Mouse (Mus musculus): Measurements from ENCODE around the gene Cyp2f2. TPM values are rescaled to one million over a fixed set of nuclear protein-coding genes. Genes with fewer than 3 reads are reported as not detected.

Cyp2f2 gene
- polyA plus RNA-seq, 1 experiment from 2014 or later: not detected

DNA sequence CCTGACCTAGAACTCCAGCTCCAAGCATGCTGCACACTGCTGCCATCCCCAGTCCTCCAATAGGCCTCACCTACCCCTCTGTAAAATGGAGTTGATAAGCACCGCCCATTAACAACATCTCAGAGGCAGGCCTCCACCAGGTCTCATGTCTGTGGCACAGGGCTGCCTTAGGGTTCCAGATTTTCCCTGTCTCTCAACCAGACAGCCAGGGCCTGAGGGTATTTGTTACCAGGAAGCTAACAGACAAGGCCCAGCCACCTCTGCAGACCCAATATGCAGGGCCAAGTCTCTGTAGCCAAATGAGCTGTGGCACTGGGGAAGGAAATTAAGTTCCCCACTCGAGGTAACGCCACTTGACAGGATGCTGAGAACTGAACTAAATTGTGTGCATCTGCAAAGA lies 41.2 kb downstream of the Cyp2f2 start:
- Histone ChIP-seq H3K4me1 (ENCODE audit: control insufficient read depth, insufficient read depth, low read length) (peaks cover 56% of the 10 kb centered on the region), H3K4me3 (ENCODE audit: low read depth, low read length) (no peak overlapping the region), H3K9ac (replicated peaks; ENCODE audit: low read depth, low read length) (no peak overlapping the region), H3K4me2 (ENCODE audit: low read depth, low read length) (no peak overlapping the region), H3K36me3 (ENCODE audit: control insufficient read depth, insufficient read depth, low read length) (peaks cover 29% of the 10 kb centered on the region), H3K9me3 (ENCODE audit: control insufficient read depth, low read length) (no peaks in the 10 kb centered on the region), H3K27me3 (ENCODE audit: control insufficient read depth, insufficient read depth, low read length) (no peaks in the 10 kb centered on the region), H3K27ac (ENCODE audit: low read depth, low read length) (no peak overlapping the region)
- ATAC-seq (ENCODE audit: low read depth): no peak
- 86% methylated on average over 3 of the region's 3 CpGs for WGBS

DNA sequence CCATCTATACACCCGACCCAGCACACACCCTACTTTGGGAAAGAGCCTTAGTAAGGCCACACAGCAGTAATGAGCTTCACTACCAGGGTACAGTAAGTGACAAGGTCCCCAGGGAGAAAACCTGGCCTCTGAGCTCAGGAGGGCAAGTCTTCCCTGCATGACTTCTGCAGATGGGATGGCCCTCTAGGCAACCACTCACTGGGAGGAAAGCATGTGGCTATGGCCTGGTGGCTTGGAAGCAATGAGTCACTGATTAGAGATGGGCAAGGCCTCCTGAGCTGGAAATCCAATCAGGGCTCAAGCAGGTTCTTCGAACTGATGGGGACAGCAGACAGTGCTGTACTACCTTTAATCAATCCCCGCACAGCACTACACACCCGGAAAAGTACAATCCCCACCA lies 42.0 kb downstream of the Cyp2f2 start:
- Histone ChIP-seq H3K9me3 (ENCODE audit: control insufficient read depth, low read length) (no peaks in the 10 kb centered on the region), H3K27ac (ENCODE audit: low read depth, low read length) (no peak overlapping the region), H3K9ac (replicated peaks; ENCODE audit: low read depth, low read length) (no peak overlapping the region), H3K4me2 (ENCODE audit: low read depth, low read length) (no peak overlapping the region), H3K27me3 (ENCODE audit: control insufficient read depth, insufficient read depth, low read length) (no peaks in the 10 kb centered on the region), H3K4me1 (ENCODE audit: control insufficient read depth, insufficient read depth, low read length) (peaks cover 56% of the 10 kb centered on the region), H3K4me3 (ENCODE audit: low read depth, low read length) (no peak overlapping the region), H3K36me3 (ENCODE audit: control insufficient read depth, insufficient read depth, low read length) (peaks cover 29% of the 10 kb centered on the region)
- no peak for ATAC-seq (ENCODE audit: low read depth)
- 88% methylated on average over 4 of the region's 4 CpGs for WGBS

DNA sequence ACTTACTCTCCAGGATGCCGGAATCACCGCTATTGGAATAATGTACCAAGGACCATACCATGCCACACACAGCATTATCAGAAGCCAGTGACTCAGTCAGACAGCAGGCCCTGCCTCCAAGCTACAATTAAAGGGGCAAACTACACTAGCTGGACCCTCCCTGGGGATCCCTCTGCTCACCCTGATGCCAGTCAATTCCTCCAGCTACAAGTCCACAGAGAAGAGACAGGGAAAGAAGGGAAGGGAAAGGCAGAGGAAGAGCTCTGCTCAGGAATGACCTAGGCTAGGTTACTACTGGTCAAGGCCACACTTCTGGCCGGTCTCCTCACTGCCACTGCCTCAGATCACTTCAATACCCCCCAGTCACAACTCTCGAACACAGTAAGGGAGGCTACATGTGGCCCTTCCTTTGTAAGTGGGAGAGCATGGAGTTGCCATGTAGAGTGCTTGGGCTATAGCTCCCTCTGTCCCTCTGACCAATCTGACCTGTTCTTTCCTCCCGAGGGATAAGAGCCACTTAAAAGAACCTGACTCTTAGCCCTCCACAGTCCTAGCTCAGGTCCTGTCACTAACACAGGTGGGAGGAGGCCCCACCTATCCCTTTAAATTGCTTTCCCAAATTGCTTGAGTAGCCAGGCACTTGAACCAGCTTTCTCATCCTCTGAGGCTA lies 43.2 kb downstream of the Cyp2f2 start:
- 92% methylated on average over 5 of the region's 5 CpGs for WGBS
- H3K36me3 ChIP-seq (ENCODE audit: control insufficient read depth, insufficient read depth, low read length): peaks cover 22% of the 10 kb centered on the region
- peaks cover 61% of the 10 kb centered on the region for H3K4me1 ChIP-seq (ENCODE audit: control insufficient read depth, insufficient read depth, low read length)
- peak overlapping the region; percentile 73 for H3K4me2 ChIP-seq (ENCODE audit: low read depth, low read length)
- no peak overlapping the region for H3K27ac ChIP-seq (ENCODE audit: low read depth, low read length)
- H3K4me3 ChIP-seq (ENCODE audit: low read depth, low read length): peak overlapping the region; percentile 6; the same call in 1 of the 2 replicates
- H3K9me3 ChIP-seq (ENCODE audit: control insufficient read depth, low read length): no peaks in the 10 kb centered on the region
- H3K9ac ChIP-seq (replicated peaks; ENCODE audit: low read depth, low read length): peak overlapping the region; percentile 37
- H3K27me3 ChIP-seq (ENCODE audit: control insufficient read depth, insufficient read depth, low read length): no peaks in the 10 kb centered on the region
- no peak for ATAC-seq (ENCODE audit: low read depth)

DNA sequence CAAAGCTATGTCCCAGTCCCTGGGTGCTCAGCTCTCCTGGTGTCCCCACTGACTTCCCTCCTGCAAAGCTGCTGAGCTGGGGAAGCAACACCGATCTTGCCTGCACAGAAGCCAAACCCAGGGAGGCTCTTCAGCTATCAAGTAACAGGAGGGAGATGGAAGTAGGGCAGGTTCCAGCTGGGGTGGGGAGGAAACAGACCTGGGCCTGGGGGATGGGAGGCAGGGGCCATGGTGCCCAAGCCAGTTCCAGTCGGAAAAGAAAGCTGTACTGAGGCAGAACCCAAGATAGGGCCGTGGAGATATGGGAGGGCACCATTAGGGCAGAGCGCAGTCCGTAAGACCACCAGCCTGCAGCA lies 43.7 kb downstream of the Cyp2f2 start:
- peak overlapping the region; percentile 73 for H3K4me2 ChIP-seq (ENCODE audit: low read depth, low read length)
- peak overlapping the region; percentile 37 for H3K9ac ChIP-seq (replicated peaks; ENCODE audit: low read depth, low read length)
- no peak overlapping the region for H3K27ac ChIP-seq (ENCODE audit: low read depth, low read length)
- peaks cover 61% of the 10 kb centered on the region for H3K4me1 ChIP-seq (ENCODE audit: control insufficient read depth, insufficient read depth, low read length)
- H3K27me3 ChIP-seq (ENCODE audit: control insufficient read depth, insufficient read depth, low read length): no peaks in the 10 kb centered on the region
- WGBS: 81% methylated on average over 5 of the region's 5 CpGs
- H3K4me3 ChIP-seq (ENCODE audit: low read depth, low read length): peak overlapping the region; percentile 6; the same call in 1 of the 2 replicates
- H3K9me3 ChIP-seq (ENCODE audit: control insufficient read depth, low read length): no peaks in the 10 kb centered on the region
- peaks cover 17% of the 10 kb centered on the region for H3K36me3 ChIP-seq (ENCODE audit: control insufficient read depth, insufficient read depth, low read length)
- no peak for ATAC-seq (ENCODE audit: low read depth)

DNA sequence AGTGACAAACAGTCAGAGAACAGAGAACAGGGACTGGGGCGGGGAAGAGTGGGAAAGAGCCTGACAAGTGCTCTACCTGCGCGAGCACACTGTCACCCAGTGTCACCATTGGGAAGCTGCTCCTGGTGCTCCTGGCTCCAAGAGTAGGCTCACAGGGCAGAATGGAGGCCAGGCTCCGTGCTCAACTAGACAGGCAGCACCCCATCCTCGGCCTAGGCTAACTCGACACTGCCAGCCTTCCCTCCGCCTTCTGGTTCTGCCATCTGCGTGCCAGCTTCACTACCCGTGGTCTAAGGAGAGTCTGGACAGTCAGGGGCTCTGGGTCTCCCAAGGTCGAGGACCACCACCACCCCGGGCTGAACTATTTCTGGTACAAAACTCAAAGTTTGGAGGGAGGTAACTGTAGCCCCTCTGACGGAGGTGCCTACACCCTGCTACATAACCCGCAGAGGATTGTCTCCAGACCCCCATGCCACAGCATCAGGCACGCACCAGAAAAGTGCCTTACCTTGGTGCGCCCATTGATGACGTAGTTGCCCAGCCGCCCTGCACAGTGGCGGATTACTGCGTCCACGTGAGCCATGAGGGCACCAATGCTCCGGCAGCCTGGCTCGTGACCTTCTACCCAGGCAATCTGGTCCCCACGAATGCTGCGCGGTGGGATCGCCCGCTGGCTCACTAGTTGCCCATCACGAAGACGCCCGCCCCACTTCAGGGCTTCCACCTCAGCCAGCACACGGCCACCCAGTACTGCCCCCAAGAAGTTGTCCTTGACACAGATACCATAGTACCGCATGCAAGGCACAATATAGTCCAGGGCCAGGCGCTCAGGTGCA lies 44.6 kb downstream of the Cyp2f2 start:
- WGBS: 83% methylated on average over 32 of the region's 33 CpGs
- peaks cover 61% of the 10 kb centered on the region for H3K4me1 ChIP-seq (ENCODE audit: control insufficient read depth, insufficient read depth, low read length)

DNA sequence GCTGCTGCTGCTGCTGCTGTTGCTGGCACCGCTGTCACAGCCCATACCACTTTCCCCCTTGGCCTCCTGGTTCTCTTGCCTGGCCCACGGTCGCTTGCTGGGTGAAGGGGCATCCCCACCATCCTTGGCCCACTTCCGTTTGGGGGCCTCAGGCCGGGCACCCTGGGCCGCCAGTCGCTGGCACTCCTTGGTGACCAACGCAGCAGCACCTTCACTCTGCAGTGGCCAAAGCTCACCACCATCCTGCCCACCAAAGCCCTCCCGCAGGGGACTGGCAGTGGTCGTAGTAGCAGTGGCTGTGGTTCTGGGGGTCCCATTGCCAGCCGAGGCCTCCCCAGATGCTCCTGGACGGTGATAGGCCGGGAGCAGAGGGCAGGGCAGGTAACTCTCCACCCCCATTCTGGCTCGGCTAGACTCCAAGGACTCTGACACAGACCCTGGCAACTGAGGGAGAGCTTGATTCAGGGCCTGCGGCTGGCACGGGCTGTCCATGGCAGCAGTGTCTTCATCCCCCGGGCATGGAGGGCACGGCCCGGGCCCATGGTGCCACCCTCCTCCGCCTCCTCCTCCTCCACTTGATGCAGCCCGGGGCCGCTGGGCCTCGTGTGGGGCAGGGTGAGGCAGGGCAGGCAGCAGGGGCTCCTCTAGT lies 45.4 kb downstream of the Cyp2f2 start:
- Histone ChIP-seq H3K4me3 (ENCODE audit: low read depth, low read length) (peak overlapping the region; percentile 70), H3K27me3 (ENCODE audit: control insufficient read depth, insufficient read depth, low read length) (no peaks in the 10 kb centered on the region), H3K9me3 (ENCODE audit: control insufficient read depth, low read length) (no peaks in the 10 kb centered on the region), H3K9ac (replicated peaks; ENCODE audit: low read depth, low read length) (peak overlapping the region; percentile 78), H3K36me3 (ENCODE audit: control insufficient read depth, insufficient read depth, low read length) (peaks cover 2% of the 10 kb centered on the region; the same call in 1 of the 2 replicates), H3K4me2 (ENCODE audit: low read depth, low read length) (peak overlapping the region; percentile 73), H3K4me1 (ENCODE audit: control insufficient read depth, insufficient read depth, low read length) (peaks cover 57% of the 10 kb centered on the region), H3K27ac (ENCODE audit: low read depth, low read length) (no peak overlapping the region)
- WGBS: 67% methylated on average over 23 of the region's 23 CpGs
- ATAC-seq (ENCODE audit: low read depth): peak; percentile 5; the same call in 1 of the 2 replicates

More for the DNA sequence above, 44.6 kb downstream of the Cyp2f2 start:
- no peaks in the 10 kb centered on the region for H3K27me3 ChIP-seq (ENCODE audit: control insufficient read depth, insufficient read depth, low read length)
- peak overlapping the region; percentile 70 for H3K4me3 ChIP-seq (ENCODE audit: low read depth, low read length)
- H3K4me2 ChIP-seq (ENCODE audit: low read depth, low read length): peak overlapping the region; percentile 73
- H3K9me3 ChIP-seq (ENCODE audit: control insufficient read depth, low read length): no peaks in the 10 kb centered on the region
- H3K36me3 ChIP-seq (ENCODE audit: control insufficient read depth, insufficient read depth, low read length): peaks cover 9% of the 10 kb centered on the region; the same call in 1 of the 2 replicates
- H3K27ac ChIP-seq (ENCODE audit: low read depth, low read length): no peak overlapping the region
- ATAC-seq (ENCODE audit: low read depth): no peak
- peak overlapping the region; percentile 78 for H3K9ac ChIP-seq (replicated peaks; ENCODE audit: low read depth, low read length)

DNA sequence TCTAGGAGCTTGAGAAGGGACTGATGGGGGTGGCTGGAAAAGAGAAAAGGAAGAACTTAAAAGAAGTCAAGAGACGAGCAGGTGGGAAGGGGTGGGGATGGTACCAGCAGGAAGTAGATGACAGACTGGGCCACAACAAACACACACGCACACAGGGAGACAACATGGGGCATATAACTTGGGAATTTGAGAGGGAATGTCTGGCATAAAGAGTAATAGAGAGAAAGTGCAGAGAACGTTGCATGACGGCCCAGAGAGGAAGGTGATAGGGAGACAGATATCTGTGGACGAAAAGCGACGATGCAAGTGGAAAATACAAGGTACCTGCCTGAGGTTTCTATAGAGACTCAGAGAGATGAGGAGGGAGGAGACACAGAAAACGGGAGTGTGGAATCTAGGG lies 46.0 kb downstream of the Cyp2f2 start:
- no peak for ATAC-seq (ENCODE audit: low read depth)
- WGBS: 5% methylated on average over 8 of the region's 8 CpGs
- peak overlapping the region; percentile 70 for H3K4me3 ChIP-seq (ENCODE audit: low read depth, low read length)

DNA sequence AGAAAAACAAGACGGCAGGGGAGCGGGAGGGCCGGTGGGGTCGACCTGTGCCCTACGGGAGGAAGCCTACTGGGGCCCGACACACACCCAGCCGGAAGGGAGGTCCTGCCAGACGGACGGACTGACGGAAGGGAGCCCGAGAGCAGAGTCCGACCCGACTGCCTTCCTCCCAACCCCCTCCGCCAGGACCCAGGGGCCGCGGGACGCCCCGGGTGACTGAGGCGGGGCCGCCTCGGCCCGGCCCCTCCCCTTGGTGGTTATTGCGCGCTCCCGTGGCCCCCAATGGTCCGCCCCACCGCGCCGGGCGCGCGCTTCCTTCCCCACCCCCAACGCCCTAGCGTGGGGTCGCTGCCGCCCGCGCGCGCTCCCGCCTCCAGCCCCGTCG lies 46.5 kb downstream of the Cyp2f2 start:
- Histone ChIP-seq H3K36me3 (ENCODE audit: control insufficient read depth, insufficient read depth, low read length) (peaks cover 6% of the 10 kb centered on the region; the same call in 1 of the 2 replicates), H3K27ac (ENCODE audit: low read depth, low read length) (peak overlapping the region; percentile 98), H3K9ac (replicated peaks; ENCODE audit: low read depth, low read length) (peak overlapping the region; percentile 78), H3K27me3 (ENCODE audit: control insufficient read depth, insufficient read depth, low read length) (no peaks in the 10 kb centered on the region), H3K4me2 (ENCODE audit: low read depth, low read length) (peak overlapping the region; percentile 73), H3K4me3 (ENCODE audit: low read depth, low read length) (peak overlapping the region; percentile 70), H3K4me1 (ENCODE audit: control insufficient read depth, insufficient read depth, low read length) (peaks cover 48% of the 10 kb centered on the region), H3K9me3 (ENCODE audit: control insufficient read depth, low read length) (no peaks in the 10 kb centered on the region)
- peak; percentile 56 for ATAC-seq (ENCODE audit: low read depth)
- WGBS: 1% methylated on average over 36 of the region's 43 CpGs

More for the DNA sequence above, 46.0 kb downstream of the Cyp2f2 start:
- H3K9me3 ChIP-seq (ENCODE audit: control insufficient read depth, low read length): no peaks in the 10 kb centered on the region
- H3K27me3 ChIP-seq (ENCODE audit: control insufficient read depth, insufficient read depth, low read length): no peaks in the 10 kb centered on the region
- H3K9ac ChIP-seq (replicated peaks; ENCODE audit: low read depth, low read length): peak overlapping the region; percentile 78
- H3K4me1 ChIP-seq (ENCODE audit: control insufficient read depth, insufficient read depth, low read length): peaks cover 53% of the 10 kb centered on the region
- peak overlapping the region; percentile 98 for H3K27ac ChIP-seq (ENCODE audit: low read depth, low read length)
- H3K36me3 ChIP-seq (ENCODE audit: control insufficient read depth, insufficient read depth, low read length): peaks cover 2% of the 10 kb centered on the region; the same call in 1 of the 2 replicates
- H3K4me2 ChIP-seq (ENCODE audit: low read depth, low read length): peak overlapping the region; percentile 73
